Mouse (Mus musculus) liver, adult (tissue): ENCODE data around the gene Fat4.

Source experiments
- GATA4 ChIP-seq: IDR thresholded peaks from 2 replicates; pipeline ENCODE4 v1.6.1; 2014; ENCODE audit warnings: mild to moderate bottlenecking, low read length; ENCODE audit not compliant: insufficient replicate concordance

Gene Fat4

DNA sequence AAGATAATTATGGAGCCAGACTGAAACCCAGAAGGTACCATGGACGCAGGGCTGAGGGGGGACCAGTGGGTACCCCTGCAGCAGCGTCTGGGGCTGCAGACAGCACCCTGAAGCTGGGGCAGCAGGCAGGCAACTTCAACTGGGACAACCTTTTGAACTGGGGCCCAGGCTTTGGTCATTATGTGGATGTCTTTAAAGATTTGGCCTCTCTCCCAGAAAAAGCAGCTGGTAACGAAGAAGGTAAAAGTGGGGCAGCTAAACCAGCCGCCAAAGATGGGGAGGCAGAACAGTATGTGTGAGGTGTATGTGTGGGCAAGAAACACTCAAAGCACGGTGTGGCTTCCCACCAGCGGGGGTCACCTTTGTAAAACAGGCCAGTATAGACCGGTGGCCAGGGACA lies 123.8 kb downstream of the Fat4 start:
- TF ChIP-seq GATA4 = no peak

GRCm38 (mm10) chr3:39017633-39018032 lies 130.9 kb downstream of the Fat4 start:
- TF ChIP-seq GATA4 = no peak

GRCm38 (mm10) chr3:39036113-39036512 lies 149.4 kb downstream of the Fat4 start:
- TF ChIP-seq GATA4 = no peak

DNA sequence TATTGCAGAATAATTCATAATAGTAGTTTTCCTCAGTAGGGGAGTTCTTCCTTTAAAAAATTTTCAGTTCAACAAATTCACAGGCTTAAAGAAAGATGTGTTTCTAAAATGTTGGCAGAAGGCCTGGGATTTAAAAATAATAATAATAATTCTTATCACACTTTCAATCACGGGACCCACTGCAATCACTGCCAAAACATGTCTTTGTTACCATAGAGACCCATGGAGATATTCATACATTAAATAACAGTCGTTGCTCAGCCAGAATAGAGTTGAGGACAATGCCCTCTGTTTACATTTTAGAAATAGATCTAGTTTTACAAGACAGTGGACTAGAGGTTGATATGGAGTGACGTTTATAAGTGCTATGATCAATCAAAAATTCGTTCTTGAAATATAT lies 159.7 kb downstream of the Fat4 start:
- TF ChIP-seq GATA4 = no peak

DNA sequence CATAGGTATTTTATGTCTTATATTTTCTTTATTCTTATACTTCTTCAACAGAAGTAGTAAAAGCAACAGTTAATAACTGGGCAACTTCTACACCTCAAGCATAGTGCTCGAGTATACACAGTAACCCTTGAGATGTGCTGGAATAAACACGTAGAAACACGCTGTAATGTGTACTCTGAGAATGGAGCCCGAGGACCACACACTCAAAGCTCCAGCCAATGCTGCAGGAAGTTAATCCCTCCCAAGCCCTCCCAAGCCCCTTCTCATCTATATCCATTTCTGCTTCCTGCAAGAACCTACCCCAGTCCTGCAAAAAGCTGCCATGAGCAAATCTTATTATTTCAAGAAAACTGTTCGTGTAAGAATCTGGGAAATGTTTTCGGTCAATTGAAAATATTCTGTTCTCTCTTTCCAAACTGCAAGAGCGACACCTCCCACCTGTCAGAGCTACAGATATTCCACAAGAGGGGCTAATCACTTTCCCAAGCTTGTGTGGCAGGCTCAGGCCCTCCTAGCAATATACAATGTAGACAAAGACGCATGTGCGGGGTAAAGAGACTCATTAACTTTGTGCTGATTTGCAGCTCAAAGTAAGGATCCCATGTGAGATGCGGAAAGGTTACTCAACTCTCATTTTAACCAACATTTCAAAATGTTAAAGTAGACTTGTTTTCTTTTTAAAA lies 161.0 kb downstream of the Fat4 start:
- TF ChIP-seq GATA4 = no peak

GRCm38 (mm10) chr3:39048304-39048667 lies 161.5 kb downstream of the Fat4 start:
- no peak for TF ChIP-seq GATA4

- no peak for TF ChIP-seq GATA4
Observed at GRCm38 (mm10) chr3:39050130-39050529, 163.4 kb downstream of the Fat4 start.

GRCm38 (mm10) chr3:39053072-39053471 lies 166.3 kb downstream of the Fat4 start:
- TF ChIP-seq GATA4 = no peak
